Mouse (Mus musculus) heart, postnatal 0 days (tissue): ENCODE results near the gene BC055324.

Experiments
- CTCF ChIP-seq: IDR thresholded peaks from 2 replicates; pipeline ENCODE4 v1.5.1; 2016; ENCODE audit warnings: antibody characterized with exemption, control low read depth, low read depth
- EP300 ChIP-seq: IDR thresholded peaks from 2 replicates; pipeline ENCODE4 v1.6.1; 2016; ENCODE audit warnings: antibody characterized with exemption, low read depth

GRCm38 (mm10) chr1:164027416-164027815 lies 32.8 kb upstream of the BC055324 start:
- TF ChIP-seq EP300 (no peak), CTCF (no peak; the same call in 1 of the 2 replicates)
